Mouse (Mus musculus) gastrocnemius, postnatal 14 days (tissue): ENCODE results near the gene Tspan13. TPM values are rescaled to one million over a fixed set of nuclear protein-coding genes. Genes with fewer than 3 reads are reported as not detected.

Experiments used
- DNase-seq: peaks from one replicate; pipeline ENCODE4 v3.0.0; 2021; ENCODE audit warnings: mixed read lengths
- intact Hi-C: fragments of 180-260 bp; cut with DNase I; formaldehyde crosslinking; loops from one replicate; pipeline ENCODE4 v1.15.1; 2025; ENCODE audit warnings: low total_unique reads
- long read RNA-seq, 2 experiments: library from polyadenylated mRNA; stranded (forward); transcript quantifications; one replicate each; pipeline ENCODE4 v2.0.0; 2021
- total RNA-seq, 2 experiments: library from RNA; stranded (reverse); gene quantifications; 2 replicates each; pipeline ENCODE4 v1.2.3; 2021

Tspan13 gene
- total RNA-seq: 10 to 100 TPM; 42.4 to 47.0 TPM
- long read RNA-seq, experiment 1, transcript Tspan13-201 (6 exons, 1,932 nt): major isoform, 71 of 81 reads
- long read RNA-seq, experiment 1, partial matches to known transcripts: 7 of 81 reads
- long read RNA-seq, experiment 1, other reads (novel, unspliced or antisense): 3 of 81 reads
- long read RNA-seq, experiment 2, transcript Tspan13-201 (6 exons, 1,932 nt): major isoform, 66 of 77 reads
- long read RNA-seq, experiment 2, partial matches to known transcripts: 7 of 77 reads
- long read RNA-seq, experiment 2, other reads (novel, unspliced or antisense): 4 of 77 reads

DNA sequence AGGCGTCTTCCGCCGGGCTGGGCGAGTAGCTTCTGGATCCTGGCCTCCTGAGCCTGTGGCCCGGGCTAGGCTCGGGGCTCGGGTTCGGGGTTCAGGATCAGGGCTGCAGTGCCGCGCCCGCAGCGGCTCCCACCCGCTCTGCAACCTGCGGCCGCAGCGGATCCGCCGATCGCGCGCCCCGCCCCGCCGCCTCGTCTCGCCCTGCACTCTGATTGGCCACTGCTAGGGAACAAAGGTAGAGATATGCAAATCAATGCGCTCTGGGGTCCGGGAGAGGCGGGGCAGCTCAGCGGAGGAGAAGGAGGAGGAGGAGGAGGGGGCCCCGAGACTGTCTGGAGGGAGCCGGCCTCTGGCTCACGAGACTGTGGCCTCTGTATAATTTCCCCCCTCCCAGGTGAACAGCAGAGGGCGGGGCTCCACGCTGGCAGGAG, at the start of gene Tspan13:
TSS of gene Tspan13 (minus strand) at position 153 of the 431 bp plus-strand sequence.
- peak; percentile 65 for DNase-seq
- intact Hi-C loops: no loop called here

DNA sequence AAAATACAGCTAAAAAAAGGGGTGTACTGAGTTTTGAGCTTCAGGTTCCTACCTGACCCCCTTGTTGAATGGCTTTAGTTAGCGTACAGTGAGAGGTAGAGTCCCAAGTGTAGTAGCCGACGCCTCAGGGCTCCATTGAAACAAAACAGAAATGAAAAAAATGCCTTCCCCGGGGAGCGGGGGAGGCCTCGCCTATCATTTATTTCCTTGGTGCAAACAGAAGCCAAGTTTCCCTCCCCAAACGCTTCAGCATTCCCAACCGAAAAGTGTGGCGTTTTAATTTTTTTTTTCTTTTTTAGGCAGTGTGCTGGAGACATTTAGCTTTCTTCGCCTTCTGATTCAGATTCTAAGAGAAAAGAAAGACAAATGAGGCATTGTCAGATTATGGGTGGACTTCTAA, 49.7 kb upstream of the Tspan13 start:
- no peak for DNase-seq
- intact Hi-C loops: no loop called here

DNA sequence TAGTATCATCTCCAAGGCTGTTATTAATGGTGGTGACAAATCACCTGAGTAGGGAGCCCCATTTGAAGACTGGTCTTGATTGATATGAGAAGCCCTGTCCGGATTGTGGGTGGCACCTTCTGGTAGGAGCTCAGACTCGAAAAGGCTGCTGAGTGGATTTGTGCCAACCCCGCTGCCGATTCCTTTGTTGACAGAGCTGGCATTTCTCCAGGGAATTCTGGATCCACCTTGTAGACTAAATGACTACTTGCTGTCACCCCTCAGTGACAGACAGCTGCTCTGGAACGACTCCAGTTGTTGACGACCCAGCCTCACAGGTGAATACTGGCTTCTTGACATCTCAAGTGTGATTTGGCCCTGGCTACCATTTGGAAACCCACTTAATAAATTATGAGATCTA, 46.9 kb upstream of the Tspan13 start:
- intact Hi-C loops: no loop called here
- no peak for DNase-seq

DNA sequence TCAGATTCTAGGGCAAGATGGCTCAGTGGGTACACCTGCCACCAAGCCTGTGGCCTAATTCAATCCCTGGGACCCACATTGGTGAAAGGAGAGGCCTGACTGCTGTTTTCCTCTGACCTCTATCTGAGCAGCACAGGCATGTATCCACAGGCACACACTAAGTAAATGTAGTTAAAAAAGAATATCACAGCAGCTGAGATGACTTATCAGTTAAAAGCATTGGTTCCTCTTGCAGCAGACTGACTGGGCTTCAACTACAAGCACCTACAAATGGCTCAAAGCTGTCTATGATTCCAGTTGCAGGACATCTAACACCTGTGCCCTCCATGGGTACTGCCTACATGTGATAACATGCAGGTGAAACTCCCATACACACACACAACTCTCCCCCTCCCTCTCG, 46.5 kb upstream of the Tspan13 start:
- DNase-seq: no peak

DNA sequence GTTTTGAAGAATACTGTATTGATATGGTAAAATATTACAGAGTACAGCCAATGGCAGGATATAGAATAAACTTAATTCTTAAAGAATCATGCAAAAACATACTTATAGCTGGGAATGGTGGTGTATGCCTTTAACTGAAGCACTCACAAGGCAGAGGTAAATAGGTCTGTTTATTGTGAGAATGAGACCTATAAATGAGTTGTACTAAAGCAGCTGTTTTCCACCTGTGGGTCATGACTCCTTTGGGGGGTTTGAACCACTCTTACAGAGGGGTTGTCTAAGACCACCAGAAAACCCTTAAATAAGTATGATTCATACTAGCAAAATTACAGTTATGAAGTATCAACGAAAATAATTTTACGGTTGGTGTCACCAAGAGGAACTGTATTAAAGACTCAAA, 43.1 kb upstream of the Tspan13 start:
- intact Hi-C loops: no loop called here
- DNase-seq: no peak

More for the DNA sequence above, 46.5 kb upstream of the Tspan13 start:
- intact Hi-C loops: no loop called here

DNA sequence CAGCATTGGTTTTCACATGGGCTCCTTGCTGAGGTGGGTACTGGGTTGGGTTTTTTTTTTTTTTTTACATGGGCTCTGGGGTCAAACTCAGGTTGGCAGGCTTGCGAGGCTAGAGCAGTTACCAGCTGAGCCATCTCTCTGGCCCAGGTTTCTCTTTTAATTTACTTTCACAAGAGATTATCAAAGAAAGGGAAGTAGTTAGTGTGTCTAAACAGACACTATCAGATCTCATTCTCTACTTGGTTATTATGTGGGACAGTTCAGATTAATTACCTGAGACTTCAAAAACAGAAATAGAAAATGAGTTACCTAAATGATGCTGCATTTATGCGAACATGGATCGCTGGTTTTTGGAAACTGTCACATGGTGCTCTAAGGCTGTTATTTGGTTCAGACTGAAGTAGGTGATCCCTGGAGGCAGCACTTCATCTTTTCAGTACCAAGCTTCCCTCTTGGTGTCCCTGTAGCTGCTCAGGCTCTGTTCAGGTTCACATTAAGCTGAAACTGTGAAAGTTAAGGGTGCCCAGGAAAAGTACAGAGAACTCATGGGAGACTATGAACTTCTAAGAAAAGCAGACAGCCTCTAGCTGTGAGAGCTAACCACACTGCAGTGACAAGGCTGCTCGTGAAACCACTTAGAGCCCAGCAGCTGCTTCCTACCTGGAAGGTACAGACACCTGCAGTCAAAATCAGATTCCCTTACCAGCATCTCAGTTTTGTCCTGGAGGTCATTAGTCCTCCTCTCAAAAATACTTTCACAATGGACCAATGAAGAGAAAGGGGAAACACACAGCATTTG, 36.0 kb upstream of the Tspan13 start:
- intact Hi-C loops: no loop called here
- no peak for DNase-seq

DNA sequence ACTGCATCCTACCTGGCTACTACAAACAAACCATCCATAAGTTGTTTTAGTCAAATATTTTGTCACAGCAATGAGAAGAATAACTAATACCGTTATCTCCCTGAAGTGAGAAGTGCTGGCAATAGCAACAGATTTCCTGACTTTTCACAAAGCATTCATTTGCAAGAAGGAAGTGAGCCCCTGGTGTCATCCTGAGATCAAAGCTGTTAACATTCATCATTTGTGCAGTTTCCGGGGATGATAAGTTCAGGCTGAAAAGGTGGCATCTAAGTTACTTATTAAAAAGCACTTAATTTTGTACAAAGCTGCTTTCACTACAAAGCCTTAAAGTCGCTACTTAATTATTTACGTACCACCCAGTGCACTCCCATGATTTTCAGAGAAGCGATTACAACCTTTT, 30.6 kb upstream of the Tspan13 start:
- intact Hi-C loops: no loop called here
- no peak for DNase-seq

DNA sequence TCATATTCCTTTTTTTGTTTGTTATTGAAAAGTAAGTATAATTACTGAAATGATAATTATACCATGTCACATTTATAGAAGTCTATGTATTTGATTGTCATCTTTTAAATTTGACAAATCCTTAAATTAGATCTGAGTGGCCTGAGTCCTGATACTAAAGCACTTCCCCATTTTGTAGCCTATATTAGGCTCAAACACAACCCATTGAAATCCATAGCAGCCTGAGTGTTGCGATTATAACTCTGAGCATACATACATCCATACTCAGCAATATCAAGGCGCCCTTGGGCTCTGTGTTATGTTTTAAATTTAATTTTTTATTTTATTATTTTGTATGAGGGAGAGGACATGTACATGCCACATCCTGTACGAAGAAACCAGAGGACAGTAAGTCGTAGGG, 27.9 kb upstream of the Tspan13 start:
- no peak for DNase-seq
- intact Hi-C loops: no loop called here

DNA sequence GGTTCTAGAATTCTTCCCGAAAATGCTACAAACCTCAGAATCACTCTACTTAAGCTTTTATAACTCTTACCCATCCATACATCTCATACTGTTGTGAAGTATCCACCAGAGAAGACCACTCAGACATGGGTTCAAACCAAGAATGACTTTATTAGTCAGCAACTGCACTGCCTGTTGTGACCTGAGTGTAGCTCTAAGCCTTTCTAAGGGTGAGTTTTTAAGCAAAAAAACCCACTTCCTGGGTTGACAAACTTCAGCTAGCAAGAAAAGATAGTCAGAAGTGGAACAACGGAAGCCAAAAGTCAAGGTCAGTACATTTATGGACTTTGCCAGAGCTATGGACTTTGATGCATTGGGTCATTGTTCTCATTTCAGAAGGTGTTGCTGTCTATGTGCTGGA, 25.2 kb upstream of the Tspan13 start:
- intact Hi-C loops: no loop called here
- DNase-seq: no peak

DNA sequence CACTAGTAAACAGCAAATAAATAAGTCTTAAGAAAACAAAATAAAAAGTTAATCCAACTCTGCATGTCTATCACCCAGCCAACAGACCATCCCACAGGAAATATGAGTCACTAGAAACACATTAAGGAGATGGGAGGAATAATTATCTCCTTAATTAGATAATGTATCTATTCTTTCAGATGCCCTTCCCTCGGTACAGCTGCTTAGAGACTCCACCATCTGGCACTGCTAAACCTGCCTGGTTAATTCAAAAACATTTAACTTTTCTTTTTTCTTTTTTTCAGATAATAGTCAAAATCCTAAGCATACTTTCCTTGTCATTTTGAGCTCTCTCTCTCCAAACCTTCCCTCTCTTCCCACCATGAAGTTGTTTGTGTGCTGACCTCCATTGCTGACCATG, 23.6 kb upstream of the Tspan13 start:
- DNase-seq: no peak
- intact Hi-C loops: no loop called here

DNA sequence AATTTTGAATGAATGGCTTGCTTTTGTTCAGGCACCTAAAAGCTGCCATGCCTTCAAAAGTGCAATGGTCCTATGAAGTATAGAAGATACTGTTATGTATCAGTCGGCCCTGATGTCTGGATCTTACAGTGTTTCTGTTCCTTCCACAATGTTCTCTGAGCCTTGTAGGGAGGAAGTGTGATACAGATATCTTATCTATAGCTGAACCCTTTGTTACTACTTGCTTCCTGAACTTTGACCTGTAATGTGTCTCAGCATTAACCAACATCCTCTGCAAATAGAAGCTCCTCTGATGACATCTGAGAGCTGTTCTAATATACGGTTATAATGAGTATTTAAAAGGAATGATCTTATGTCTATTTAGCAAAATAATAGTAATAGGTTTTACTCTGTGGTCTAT, 15.4 kb upstream of the Tspan13 start:
- intact Hi-C loops: no loop called here
- no peak for DNase-seq

DNA sequence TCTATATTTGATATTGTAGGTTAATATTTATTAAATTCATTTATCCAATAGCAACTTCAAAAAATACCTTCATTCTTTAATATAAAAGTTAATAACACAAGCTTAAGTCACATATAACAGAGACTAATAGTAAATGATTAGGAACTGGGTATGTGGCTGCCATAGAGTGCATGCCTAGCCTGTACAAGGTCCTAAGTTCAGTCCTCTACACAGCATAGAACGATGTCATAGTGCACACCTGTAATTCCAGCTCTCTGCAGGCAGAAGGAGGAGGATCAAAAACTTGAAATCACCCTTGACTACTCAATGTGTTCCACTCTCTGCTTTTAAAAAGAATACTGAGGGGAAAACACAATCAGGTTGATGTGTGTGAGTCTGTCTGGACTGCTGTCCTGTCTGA, 8.0 kb upstream of the Tspan13 start:
- intact Hi-C loops: no loop called here
- no peak for DNase-seq

DNA sequence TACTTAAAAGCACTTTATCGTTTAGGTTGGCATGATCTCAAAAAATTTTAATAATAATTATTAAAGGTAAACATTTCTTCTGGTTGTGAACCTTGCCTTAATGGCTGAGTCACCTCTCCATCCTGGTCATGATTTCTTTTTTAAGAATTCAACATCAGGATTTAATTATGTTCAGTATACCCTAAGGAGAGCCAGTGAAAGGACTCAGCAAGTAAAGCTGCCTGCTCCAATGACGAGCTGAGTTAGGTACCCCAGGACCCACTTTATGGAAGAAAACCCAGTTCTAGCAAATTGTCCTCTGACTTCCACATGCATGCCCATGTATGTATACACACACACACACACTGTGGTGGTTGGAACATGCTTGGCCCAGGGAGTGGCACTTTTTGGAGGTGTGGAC, 5.3 kb upstream of the Tspan13 start:
- intact Hi-C loops: no loop called here
- no peak for DNase-seq

DNA sequence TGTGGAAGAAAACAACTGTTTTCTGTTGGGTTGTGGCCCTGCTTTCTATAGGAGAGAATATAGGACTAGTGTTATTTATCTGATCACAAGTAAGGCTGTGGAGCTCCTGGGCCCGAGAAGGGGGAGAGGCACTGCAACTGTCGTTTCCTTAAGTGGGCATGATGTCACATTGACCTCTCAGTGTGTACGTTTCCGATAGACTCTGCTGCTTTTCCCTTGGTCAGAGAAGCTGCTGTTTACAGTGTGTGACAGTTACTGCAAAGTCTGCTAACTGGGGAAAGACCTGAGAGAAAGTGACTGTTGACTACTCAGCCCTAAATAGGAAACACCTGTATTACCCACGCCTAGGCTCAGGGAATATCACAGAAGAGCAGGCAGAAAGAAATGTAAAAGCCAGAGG, 3.9 kb upstream of the Tspan13 start:
- no peak for DNase-seq
- intact Hi-C loops: no loop called here

DNA sequence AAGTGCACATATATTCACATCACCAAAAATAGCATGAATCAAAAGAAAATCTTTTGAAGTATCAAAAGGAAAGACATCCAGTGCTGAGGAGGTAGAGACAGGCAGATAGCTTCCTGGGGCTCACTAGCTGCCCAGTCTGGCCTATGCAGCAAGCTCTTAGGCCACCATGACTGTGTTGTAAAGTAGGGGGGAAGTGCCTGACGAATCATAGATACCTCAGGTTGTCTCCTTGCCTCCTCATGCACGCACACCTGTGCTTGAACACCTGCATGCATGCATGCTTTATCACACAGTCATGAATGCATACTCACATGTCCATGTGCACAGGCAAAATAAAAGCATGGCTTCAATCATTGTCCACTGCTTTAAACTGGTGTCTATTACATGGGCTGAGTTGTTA, 2.4 kb upstream of the Tspan13 start:
- intact Hi-C loops: no loop called here
- DNase-seq: no peak

DNA sequence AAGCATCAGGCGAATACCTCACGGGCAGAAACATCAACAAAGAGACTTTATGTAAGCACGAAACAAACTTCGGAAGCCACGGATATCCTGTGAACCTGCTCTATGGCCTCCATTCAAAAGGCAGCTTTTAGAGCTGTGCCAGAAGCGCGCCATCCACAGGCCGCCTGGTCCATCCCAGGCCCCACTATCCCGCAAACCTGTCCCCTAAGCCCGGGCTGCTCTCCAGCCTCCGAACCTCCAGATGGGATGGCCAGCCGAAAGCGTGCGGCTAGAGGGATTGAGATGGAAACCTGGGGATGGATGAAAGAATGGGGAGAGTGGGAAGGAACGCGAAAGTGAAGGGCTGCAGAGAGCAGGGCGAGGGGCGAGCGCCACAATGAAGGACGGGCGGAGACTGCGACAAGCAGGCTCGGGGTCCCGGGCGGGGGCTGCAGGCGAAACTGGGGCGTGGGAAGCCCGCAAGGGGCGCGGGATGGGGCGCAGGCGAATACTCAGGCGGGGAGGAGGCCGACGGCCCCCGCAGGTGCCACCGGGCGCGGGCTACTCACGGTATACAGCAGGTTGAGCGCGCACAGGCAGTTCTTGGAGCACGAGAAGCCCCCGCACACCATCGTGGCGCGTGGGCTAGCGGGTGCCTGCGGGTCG, 475 bp downstream of the Tspan13 start:
- intact Hi-C loops: no loop called here
- DNase-seq: peak; percentile 41

DNA sequence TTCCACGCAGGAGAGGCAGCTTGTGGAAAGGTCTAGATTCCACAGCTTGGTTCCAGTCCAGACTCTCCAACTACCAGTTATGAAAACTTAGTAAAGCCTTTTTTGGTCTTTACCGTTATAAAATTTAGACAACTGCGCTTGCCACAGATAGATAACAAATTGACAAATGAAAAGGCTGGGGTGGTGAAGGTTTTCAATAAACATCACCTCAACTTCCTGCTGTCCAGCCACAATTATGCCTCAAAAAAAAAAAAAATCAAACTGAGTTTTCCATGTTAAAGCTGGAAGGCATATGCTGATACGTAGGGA, 1.1 kb downstream of the Tspan13 start:
- intact Hi-C loops: no loop called here
- DNase-seq: no peak

DNA sequence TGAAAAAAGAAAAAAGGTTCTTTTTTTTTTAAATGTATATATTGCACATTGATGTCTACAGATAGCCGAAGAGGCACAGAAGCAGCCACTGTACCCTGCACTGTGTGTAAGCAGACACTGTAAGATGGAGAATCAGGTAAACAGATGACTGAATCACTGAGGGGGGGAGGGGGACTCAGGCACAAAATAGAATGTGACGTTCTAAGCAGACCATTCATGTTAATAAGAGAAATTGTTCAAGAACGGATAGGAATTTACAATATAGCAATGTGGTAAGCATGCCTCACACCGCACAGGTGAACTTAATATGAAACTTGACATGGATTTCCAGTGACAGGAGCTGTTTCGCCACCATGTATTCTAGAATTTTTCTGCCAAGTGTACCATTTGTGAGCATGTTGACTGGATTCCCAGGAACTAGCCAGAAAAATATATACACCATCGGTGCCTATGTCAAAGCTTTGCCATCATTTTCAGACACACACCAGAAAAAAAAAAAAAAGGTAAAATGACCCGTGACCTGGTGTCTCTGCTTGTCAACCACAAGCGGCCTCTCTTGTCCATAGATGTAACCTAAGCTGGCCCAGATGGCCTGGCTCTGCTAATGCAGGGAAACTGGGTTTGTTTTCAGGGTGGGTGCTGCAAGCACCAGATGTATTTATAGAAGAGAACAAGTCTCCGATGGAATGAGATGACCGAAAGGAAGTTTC, 1.6 kb downstream of the Tspan13 start:
- intact Hi-C loops: no loop called here

DNA sequence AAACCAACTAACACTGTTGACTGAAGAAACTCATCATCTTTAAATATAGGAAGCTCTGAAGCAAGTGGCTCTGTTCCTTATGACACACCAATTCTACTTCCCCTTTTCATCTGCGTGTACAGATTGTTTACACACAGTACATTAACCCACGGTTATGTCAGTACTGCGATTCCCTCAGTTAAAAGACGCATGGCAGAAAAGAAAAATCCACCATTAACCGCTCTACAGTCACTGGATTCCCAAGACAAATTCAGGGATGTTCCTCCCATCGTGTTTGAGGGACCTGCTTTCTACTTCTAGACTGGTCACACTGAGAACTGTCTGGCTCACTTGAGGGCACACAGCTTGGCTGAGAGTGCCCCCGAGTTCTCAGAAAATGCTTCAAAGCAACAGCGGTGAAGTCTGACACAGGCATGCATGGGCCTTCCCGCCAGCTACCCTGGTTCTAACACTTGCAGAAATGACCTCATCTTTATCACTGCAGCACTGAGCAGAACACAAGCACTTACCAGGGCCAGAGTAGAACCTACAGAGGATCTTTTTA, 2.7 kb downstream of the Tspan13 start:
- DNase-seq: no peak
- intact Hi-C loops: no loop called here

More for the DNA sequence above, 1.6 kb downstream of the Tspan13 start:
- no peak for DNase-seq

DNA sequence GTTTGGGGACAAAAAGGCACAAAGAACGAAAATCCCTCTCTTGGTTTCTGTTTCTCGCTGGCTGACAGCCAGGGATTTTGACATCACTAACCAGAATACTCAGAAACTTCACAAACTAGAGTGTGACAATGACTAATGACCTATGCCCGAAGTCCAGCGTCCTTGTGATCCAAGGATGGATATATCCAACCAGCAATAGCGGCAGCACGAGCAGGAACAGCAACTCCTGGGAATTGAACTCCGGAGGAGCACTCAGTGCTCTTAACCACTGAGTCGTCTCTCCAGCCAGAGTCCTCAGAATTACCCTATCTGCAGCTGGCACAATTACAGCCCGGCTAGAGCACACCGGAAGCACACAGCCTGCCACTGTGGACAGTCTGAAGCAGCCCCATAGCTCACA, 5.5 kb downstream of the Tspan13 start:
- DNase-seq: no peak
- intact Hi-C loops: no loop called here
